Mouse (Mus musculus) brain, adult 10 weeks (tissue): ENCODE results near the gene Hal. TPM values are rescaled to one million over a fixed set of nuclear protein-coding genes. Genes with fewer than 3 reads are reported as not detected.

Experiments used
- polyA plus RNA-seq: library from polyadenylated mRNA; stranded (reverse); fragments of 350-450 nt; fragmentation: Illumina TruSeq; extraction: RNeasy Lipid Tissue Mini Kit (QIAGEN cat#74804); gene quantifications from one replicate; pipeline ENCODE4 v1.2.3, GENCODE M21; 2015; ENCODE audit warnings: low read depth, low replicate concordance

Gene Hal
- polyA plus RNA-seq: not detected

GRCm38 (mm10) chr10:93488066-93488827 lies at the start of gene Hal:
Gene Hal (plus strand): TSS chr10:93488768.

GRCm38 (mm10) chr10:93539775-93540430 lies 51.3 kb downstream of the Hal start, which contains the start of gene Amdhd1:
Gene Amdhd1 (minus strand): TSS chr10:93540033.

GRCm38 (mm10) chr10:93540431-93541210 lies 52.1 kb downstream of the Hal start, which contains the start of gene Ccdc38:
Gene Ccdc38 (plus strand): TSS chr10:93540632.

Other genes with a start within 250 kb of the Hal start
- gene Elk3, start 177.6 kb upstream of the Hal start, polyA plus RNA-seq: 5.1 TPM
- 53.0 TPM for gene Lta4h, start 35.4 kb upstream of the Hal start, polyA plus RNA-seq
- 0.30 TPM for gene Amdhd1, start 51.3 kb downstream of the Hal start, polyA plus RNA-seq
- gene Ccdc38, start 51.9 kb downstream of the Hal start, polyA plus RNA-seq: not detected
- gene Snrpf, start 100.9 kb downstream of the Hal start, polyA plus RNA-seq: 37.7 TPM
- 6.2 TPM for gene Ntn4, start 151.9 kb downstream of the Hal start, polyA plus RNA-seq